Mouse (Mus musculus) layer of hippocampus, adult 2 months (tissue): ENCODE data around the gene Fam69a. TPM values are rescaled to one million over a fixed set of nuclear protein-coding genes. Genes with fewer than 3 reads are reported as not detected.

Experiments used
- DNase-seq, 2 experiments: peaks; one replicate each; pipeline ENCODE4 v3.0.0; 2022; ENCODE audit warnings: low spot score in 2 of 2
- H3K27ac ChIP-seq: fragments of 200-600 bp; 2 replicates; pipeline ENCODE4 v1.8.1; 2022
- H3K4me3 ChIP-seq: fragments of 200-600 bp; 2 replicates; pipeline ENCODE4 v1.8.1; 2022; ENCODE audit warnings: mild to moderate bottlenecking
- CTCF ChIP-seq: fragments of 200-600 bp; conservative IDR thresholded peaks from 2 replicates; pipeline ENCODE4 v1.8.1; 2022; ENCODE audit warnings: antibody characterized with exemption, mild to moderate bottlenecking, moderate library complexity
- total RNA-seq, 2 experiments: library from RNA; stranded (reverse); gene quantifications; 2 replicates each; pipeline ENCODE4 v1.2.3; 2021

Gene Fam69a
- total RNA-seq, 2 experiments from 2014 or later: 36.2 to 40.0 TPM

- no peak for TF ChIP-seq CTCF
- H3K4me3 ChIP-seq: peak overlapping the region; percentile 75; the same call in 1 of the 2 replicates
- H3K27ac ChIP-seq: no peak overlapping the region
- no peak for DNase-seq
Measured at GRCm38 (mm10) chr5:107869701-107870100, 117.2 kb downstream of the Fam69a start.

GRCm38 (mm10) chr5:107868905-107869424 is 117.9 kb downstream of the Fam69a start:
- TF ChIP-seq CTCF: peak; percentile 55
- DNase-seq: peak; percentile 78 to 90
- H3K27ac ChIP-seq: peak overlapping the region; percentile 93
- peak overlapping the region; percentile 75 for H3K4me3 ChIP-seq

GRCm38 (mm10) chr5:107867970-107868904 is 118.6 kb downstream of the Fam69a start:
- DNase-seq: peak in 1 of 2 experiments; percentile 23
- H3K4me3 ChIP-seq: peak overlapping the region; percentile 75
- H3K27ac ChIP-seq: peak overlapping the region; percentile 93
- no peak for TF ChIP-seq CTCF

- no peak for DNase-seq
- H3K27ac ChIP-seq: no peak overlapping the region
- no peak for TF ChIP-seq CTCF
Measured at GRCm38 (mm10) chr5:107866127-107867126, 120.5 kb downstream of the Fam69a start.

GRCm38 (mm10) chr5:107863971-107864370 is 122.9 kb downstream of the Fam69a start:
- no peak overlapping the region for H3K4me3 ChIP-seq
- H3K27ac ChIP-seq: no peak overlapping the region
- no peak for DNase-seq
- TF ChIP-seq CTCF: no peak

More at GRCm38 (mm10) chr5:107866127-107867126, 120.5 kb downstream of the Fam69a start:
- no peak overlapping the region for H3K4me3 ChIP-seq

- Histone ChIP-seq H3K27ac (no peak overlapping the region), H3K4me3 (no peak overlapping the region)
- DNase-seq: no peak
- TF ChIP-seq CTCF: peak; percentile 70
Measured at GRCm38 (mm10) chr5:107858963-107859362, 127.9 kb downstream of the Fam69a start.

Other genes starting within 250 kb of the Fam69a start
- gene Ube2d2b, start 157.0 kb downstream of the Fam69a start, total RNA-seq: not detected
- 10 to 100 TPM; 63.2 to 70.7 TPM for gene Evi5, start 112.0 kb downstream of the Fam69a start, total RNA-seq
- 10 to 100 TPM; 66.6 to 68.7 TPM for gene Rpl5, start 86.6 kb downstream of the Fam69a start, total RNA-seq
- gene Mtf2, start 78.6 kb upstream of the Fam69a start, total RNA-seq: 10 to 100 TPM; 54.9 to 57.3 TPM
- 10 to 100 TPM; 22.3 to 26.3 TPM for gene Tmed5, start 145.5 kb upstream of the Fam69a start, total RNA-seq
- 1 to 10 TPM; 1.6 to 1.8 TPM for gene Ccdc18, start 145.8 kb upstream of the Fam69a start, total RNA-seq